Mouse (Mus musculus) left cerebral cortex, adult 2 months (tissue): ENCODE measurements around the gene Rpgrip1l. TPM values are rescaled to one million over a fixed set of nuclear protein-coding genes. Genes with fewer than 3 reads are reported as not detected.

Experiments
- DNase-seq, 2 experiments: peaks; one replicate each; pipeline ENCODE4 v3.0.0; 2021 to 2022; ENCODE audit warnings: low spot score in 2 of 2, mixed read lengths in 1 of 2; ENCODE audit errors: extremely low spot score in 1 of 2
- H3K27ac ChIP-seq: fragments of 200-600 bp; 2 replicates; pipeline ENCODE4 v1.8.1; 2022
- H3K4me3 ChIP-seq: fragments of 200-600 bp; 2 replicates; pipeline ENCODE4 v1.8.1; 2022
- CTCF ChIP-seq: fragments of 200-600 bp; IDR thresholded peaks from 2 replicates; pipeline ENCODE4 v1.8.1; 2022; ENCODE audit warnings: antibody characterized with exemption, mild to moderate bottlenecking, moderate library complexity
- intact Hi-C: fragments of 180-260 bp; cut with DNase I; formaldehyde crosslinking; loops from one replicate; pipeline ENCODE4 v1.15.1; 2025
- total RNA-seq, 2 experiments: library from RNA; stranded (reverse); gene quantifications; 2 replicates each; pipeline ENCODE4 v1.2.3; 2021

Rpgrip1l gene
- total RNA-seq, 2 experiments from 2014 or later, result 22.6 to 27.3 TPM

DNA sequence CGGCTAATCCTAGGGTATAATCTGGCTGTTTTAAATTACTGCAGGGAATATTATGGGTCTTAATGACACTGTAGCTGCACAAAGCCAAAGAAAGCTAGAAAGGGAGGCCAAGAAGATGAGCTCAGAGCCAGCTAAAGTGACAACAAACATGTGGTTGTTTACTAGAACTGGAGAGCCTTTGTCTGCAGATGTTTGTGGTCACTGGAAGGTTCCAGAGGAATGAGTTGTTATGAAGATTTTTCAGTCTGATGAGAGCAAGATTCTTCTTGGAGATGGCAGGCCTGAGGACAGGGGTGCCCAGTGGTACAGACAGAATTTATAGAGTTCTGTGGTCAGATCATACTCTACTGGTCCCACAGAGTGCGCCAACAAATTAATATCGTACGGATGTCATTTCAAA is 94.8 kb downstream of the Rpgrip1l start:
- no peak for DNase-seq
- peak overlapping the region; percentile 49 for H3K27ac ChIP-seq
- no peak for TF ChIP-seq CTCF
- H3K4me3 ChIP-seq, result no peak overlapping the region
- intact Hi-C loops, result no loop called here

DNA sequence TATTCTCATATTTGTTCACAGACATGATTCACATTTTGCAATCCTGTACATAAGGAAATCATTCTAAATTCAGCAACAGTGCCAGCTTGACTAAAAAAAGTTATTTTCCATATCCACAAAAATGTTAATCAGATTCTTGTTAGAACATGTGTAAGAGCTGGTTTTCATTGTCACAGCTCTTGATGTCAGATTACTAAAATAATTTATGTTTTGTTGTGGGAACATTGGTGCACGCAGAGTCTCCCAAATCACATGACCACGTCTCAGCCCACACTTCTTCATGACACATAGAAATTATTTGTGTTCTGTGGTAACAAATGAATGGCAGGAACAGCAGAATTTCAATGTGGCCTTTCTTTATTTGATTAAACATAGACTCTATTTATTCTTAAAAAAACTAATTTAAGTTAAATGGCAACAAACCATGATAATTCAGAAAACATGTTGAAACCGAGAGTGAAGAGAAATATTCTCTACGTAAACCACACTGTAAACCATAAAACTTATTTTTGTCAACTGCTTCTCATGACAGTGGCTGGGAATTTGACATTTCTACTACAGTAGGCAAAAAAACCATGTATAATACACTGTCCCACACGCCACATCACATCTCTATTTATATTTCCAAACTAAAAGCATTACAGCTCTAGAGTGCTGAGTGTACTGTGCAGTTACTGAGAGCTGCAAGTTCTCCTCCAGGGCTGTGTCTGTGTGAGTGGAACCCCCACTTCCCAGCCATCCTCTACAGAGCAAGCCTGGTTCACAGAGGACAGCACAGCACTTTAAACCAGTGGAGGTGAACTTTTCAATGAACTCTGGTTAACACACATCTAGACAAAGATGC is 95.8 kb downstream of the Rpgrip1l start:
- intact Hi-C loops, result loop anchor here (2.0 kb wide), 1 partner anchor 54 kb away; no protein-coding TSS in a partner anchor
- no peak overlapping the region for H3K4me3 ChIP-seq
- no peak for DNase-seq
- H3K27ac ChIP-seq, result peak overlapping the region; percentile 37
- TF ChIP-seq CTCF, result no peak

DNA sequence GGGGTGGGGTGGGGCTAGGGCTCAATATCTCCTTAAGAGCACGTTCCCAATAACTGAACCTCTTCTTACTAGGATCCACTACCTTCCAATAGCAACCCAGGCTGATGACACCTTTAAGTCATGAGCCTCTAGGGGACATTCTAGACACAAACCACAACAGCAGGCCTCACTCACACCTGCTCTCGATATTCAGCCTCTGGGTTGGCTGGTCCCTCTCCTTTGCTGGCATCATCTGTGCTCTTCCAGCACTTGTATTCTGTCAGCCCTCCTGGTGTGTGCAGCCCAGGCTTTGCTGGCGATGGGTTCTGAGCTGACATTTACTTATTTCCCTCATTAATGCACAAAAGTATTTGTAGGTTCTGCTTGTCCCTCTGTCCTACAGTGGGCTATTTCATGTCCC is 98.8 kb downstream of the Rpgrip1l start:
- H3K27ac ChIP-seq, result no peak overlapping the region
- no peak for TF ChIP-seq CTCF
- intact Hi-C loops, result no loop called here
- no peak overlapping the region for H3K4me3 ChIP-seq
- no peak for DNase-seq

DNA sequence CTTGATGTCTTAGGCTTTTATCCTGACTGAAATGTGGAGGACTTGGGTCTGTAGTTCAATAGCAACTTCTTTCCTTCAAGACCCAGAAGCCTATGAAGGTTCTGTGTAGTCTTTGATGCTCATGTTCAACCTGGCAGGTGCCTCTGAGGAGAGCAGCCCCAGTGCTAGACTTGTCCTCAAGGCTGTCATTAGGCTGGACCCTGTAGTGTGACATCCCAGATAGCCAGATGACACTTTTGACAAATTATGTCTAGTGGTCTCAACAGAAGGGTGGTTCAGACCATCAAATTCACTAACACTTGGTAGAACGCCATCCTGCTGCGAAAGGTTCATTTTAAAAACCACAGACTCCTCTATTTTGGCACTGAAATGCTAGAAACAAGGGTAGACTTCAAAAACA is 100.1 kb downstream of the Rpgrip1l start:
- H3K4me3 ChIP-seq, result no peak overlapping the region
- no peak for TF ChIP-seq CTCF
- H3K27ac ChIP-seq, result no peak overlapping the region
- intact Hi-C loops, result no loop called here
- DNase-seq, result no peak

DNA sequence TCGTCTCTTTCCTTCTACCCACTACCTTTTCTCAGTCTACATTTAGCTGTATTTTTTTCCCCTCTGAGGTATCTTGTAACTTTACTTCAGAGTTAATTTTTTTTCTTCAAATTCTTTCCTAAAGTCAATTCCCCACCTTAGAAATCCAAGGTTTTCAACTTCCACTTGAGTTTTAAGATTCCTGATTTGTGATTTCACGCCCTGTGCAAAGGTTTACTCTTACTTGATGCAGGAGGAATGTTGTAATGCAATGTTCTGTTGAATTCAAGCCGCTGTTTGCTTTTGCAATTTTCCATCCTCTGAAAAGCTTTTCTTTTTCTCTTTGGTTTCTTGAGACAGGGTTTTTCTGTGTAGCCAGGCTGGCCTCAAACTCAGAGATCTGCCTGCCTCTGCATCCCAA is 103.4 kb downstream of the Rpgrip1l start:
- intact Hi-C loops, result no loop called here
- no peak for DNase-seq
- TF ChIP-seq CTCF, result no peak

DNA sequence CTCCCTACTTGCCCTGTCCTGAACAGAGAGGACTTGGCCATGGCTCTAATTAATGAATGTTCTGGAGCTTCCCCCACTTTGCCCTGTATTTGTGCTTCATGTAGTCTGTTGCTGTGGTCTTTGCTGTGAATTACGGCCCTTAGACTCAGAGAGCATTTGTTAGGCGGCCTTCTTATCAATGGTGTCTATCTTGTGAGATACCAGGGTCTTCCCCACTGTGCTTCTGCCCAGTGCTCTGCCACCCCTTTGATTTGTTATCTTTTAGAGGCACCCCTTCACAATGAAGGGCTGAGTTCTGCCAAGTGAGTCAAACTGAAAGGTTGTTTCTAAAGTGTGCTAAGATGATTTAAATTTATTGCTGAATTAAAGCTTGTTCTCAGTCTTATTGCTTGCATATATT is 105.4 kb downstream of the Rpgrip1l start:
- no peak for DNase-seq
- no peak for TF ChIP-seq CTCF
- Histone ChIP-seq H3K27ac (no peak overlapping the region), H3K4me3 (no peak overlapping the region)
- intact Hi-C loops, result no loop called here

More for the DNA sequence above, 103.4 kb downstream of the Rpgrip1l start:
- no peak overlapping the region for H3K27ac ChIP-seq
- no peak overlapping the region for H3K4me3 ChIP-seq

DNA sequence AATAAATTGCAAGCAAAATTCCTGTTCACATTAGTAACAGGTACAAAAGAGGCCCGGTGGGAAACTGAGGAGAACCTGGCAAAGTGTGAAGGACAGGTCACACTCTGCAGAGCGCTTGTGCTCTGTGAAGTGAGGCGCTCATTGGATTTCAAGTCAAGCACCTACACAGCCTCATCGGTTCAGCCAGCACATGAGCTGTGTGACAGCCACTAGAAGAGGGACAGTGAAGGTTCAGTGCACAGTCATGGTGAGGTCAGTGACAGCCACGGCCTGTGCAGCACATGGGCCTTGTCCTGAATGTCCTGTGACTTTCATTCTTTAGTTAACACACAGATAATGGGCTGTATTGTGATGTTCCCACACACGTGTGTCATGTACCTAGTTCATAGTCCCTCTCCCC is 107.2 kb downstream of the Rpgrip1l start:
- no peak for TF ChIP-seq CTCF
- no peak for DNase-seq
- no peak overlapping the region for H3K27ac ChIP-seq
- no peak overlapping the region for H3K4me3 ChIP-seq
- intact Hi-C loops, result no loop called here

DNA sequence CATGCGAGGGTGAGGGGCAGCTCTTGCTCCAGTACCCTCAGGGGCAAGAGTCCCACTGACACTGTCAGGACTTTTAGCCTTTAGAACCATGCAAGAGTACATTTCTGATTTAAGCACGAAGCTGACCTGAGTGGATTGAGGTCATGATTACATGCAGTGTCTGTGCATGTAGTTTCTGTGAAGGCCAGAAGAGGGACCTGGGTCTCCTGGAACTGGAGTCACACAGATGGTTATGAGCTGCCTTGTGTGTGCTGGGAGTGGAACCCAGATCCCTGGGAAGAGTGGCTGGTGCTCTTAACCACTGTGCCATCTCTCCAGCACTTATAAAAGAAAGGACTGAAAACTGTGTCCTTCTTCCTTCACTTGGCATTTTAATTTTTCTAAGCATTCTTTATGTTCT is 111.9 kb downstream of the Rpgrip1l start:
- intact Hi-C loops, result no loop called here
- TF ChIP-seq CTCF, result no peak
- H3K27ac ChIP-seq, result no peak overlapping the region
- DNase-seq, result no peak
- no peak overlapping the region for H3K4me3 ChIP-seq

DNA sequence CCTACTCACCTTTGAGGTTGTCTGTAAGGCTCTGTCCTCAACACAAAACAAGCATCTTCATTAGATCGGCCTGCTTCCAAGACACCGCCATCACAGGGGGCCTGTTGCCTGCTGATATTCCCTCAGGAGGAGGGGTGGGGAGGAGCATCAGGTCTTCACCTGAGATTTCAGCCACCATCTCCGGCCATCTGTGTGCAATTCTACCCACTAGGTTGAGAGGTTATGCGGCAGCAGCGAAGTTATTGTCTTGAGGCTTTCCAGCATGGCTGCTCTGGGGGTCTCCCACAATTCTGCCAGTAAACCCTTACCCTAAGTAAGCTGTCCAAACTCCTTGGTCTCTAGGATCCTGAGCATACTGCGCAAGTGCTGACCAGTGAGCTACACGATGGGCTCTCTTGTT is 113.2 kb downstream of the Rpgrip1l start, which contains the start of gene Aktip:
Aktip (minus strand) TSS at position 101 of the 400 bp plus-strand sequence.
- intact Hi-C loops, result loop anchor here (10.0 kb wide), 2 partner anchors 285 to 1165 kb away; no protein-coding TSS in a partner anchor
- Histone ChIP-seq H3K4me3 (no peak within 1 kb of the TSS), H3K27ac (no peak within 1 kb of the TSS)
- no peak for TF ChIP-seq CTCF
- no peak for DNase-seq

DNA sequence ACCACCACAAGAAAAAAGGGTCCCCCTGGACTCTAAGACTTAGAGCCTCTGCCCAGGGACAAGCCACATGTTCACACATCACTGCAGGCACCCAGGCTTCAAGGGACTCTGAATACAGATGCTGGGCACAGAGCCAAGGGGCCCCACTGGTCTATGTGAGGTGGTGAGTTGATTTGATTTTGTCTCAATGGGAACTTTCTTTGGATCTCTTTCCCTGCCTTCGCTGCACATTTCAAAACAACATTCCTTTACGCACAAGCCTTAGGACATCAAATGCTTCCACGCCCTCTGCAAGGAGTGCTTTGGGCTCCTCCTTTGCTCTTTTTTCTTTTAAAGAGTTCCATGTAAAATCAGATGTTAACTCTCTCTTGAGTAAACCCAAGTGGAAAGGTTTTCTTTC is 115.0 kb downstream of the Rpgrip1l start:
- Histone ChIP-seq H3K27ac (no peak overlapping the region), H3K4me3 (no peak overlapping the region)
- DNase-seq, result no peak
- TF ChIP-seq CTCF, result no peak
- intact Hi-C loops, result loop anchor here (10.0 kb wide), 2 partner anchors 287 to 1167 kb away; no protein-coding TSS in a partner anchor

DNA sequence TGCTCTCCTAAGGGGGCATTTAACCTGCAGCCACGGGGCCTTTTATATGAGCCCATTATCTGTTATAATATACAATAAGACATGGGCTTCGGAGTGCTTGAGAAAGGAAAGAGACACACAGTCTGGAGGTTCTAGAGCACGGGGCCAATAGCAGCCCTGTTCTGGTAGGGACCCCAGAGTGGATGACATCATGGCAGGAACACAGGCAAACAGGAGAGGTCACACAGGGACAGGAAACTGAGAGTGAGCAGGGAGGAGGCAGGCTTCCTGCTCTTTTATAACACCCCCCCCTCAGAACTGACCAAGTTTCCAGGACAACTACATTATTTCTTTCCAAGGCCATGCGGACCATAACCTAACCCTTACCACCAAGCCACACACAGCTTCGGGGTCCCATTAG is 115.8 kb downstream of the Rpgrip1l start:
- intact Hi-C loops, result loop anchor here (10.0 kb wide), 2 partner anchors 288 to 1168 kb away; no protein-coding TSS in a partner anchor
- TF ChIP-seq CTCF, result no peak
- Histone ChIP-seq H3K4me3 (no peak overlapping the region), H3K27ac (no peak overlapping the region)
- no peak for DNase-seq

DNA sequence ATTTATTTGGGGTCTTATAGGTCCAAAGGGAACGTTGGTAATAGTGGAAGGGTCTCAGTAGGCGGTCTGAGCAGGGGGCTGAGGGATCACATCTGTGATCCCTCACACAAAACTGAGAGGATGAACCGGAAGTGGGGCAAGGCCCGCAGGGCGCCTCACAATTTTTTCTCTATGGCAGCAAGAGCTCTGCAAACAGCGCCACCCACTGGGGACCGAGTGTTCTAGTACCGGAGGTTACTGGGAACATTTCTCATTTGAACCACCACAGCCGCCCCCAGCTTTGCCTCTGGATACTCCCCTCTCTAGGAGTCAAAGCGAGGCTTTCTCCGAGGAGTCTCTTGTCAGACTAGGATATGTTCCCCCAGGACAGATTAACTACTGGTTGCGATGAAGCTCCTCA is 116.4 kb downstream of the Rpgrip1l start:
- no peak for DNase-seq
- TF ChIP-seq CTCF, result no peak; the same call in 1 of the 2 replicates
- Histone ChIP-seq H3K4me3 (no peak overlapping the region), H3K27ac (no peak overlapping the region)
- intact Hi-C loops, result loop anchor here (10.0 kb wide), 2 partner anchors 288 to 1168 kb away; no protein-coding TSS in a partner anchor
